Mouse (Mus musculus) midbrain, embryonic 15.5 days (tissue): ENCODE results near the gene Pycr1. TPM values are rescaled to one million over a fixed set of nuclear protein-coding genes. Genes with fewer than 3 reads are reported as not detected.
A peak's percentile ranks its signal among the peaks of the same experiment; 100 is the strongest.

Experiments used
- ATAC-seq: fragments of 200-750 bp; cut with Nextera tagmentation; replicated peaks from 2 replicates; pipeline ENCODE4 v1.8.0; 2017; ENCODE audit warnings: moderate TSS enrichment
- H3K27ac ChIP-seq: fragments of 300-500 bp; sonication (generic); 2 replicates; pipeline ENCODE4 v1.5.1; 2015; ENCODE audit warnings: mild to moderate bottlenecking, inconsistent platforms
- H3K27me3 ChIP-seq: fragments of 300-500 bp; sonication (generic); replicated peaks from 2 replicates; pipeline ENCODE4 v1.6.1; 2015; ENCODE audit warnings: inconsistent platforms
- H3K36me3 ChIP-seq: fragments of 300-500 bp; sonication (generic); replicated peaks from 2 replicates; pipeline ENCODE4 v1.6.1; 2015; ENCODE audit warnings: inconsistent platforms
- H3K4me1 ChIP-seq: fragments of 300-500 bp; sonication (generic); 2 replicates; pipeline ENCODE4 v1.6.1; 2015; ENCODE audit warnings: inconsistent platforms
- H3K4me2 ChIP-seq: fragments of 300-500 bp; sonication (generic); 2 replicates; pipeline ENCODE4 v1.6.1; 2015; ENCODE audit warnings: inconsistent platforms, mild to moderate bottlenecking, moderate library complexity
- H3K4me3 ChIP-seq: fragments of 300-500 bp; sonication (generic); 2 replicates; pipeline ENCODE4 v1.5.1; 2015; ENCODE audit warnings: mild to moderate bottlenecking, inconsistent platforms
- H3K9ac ChIP-seq: fragments of 300-500 bp; sonication (generic); 2 replicates; pipeline ENCODE4 v1.6.1; 2015; ENCODE audit warnings: mild to moderate bottlenecking, inconsistent platforms
- H3K9me3 ChIP-seq: fragments of 300-500 bp; sonication (generic); 2 replicates; pipeline ENCODE4 v1.6.1; 2016; ENCODE audit warnings: inconsistent platforms
- WGBS: fragments of 180-500 bp; shearing (Covaris S2); methylation state at CpG from one replicate; pipeline ENCODE4 v1.1.7; 2015; ENCODE audit warnings: mixed read lengths; 5-methylcytosine and 5-hydroxymethylcytosine counted together
- polyA plus RNA-seq: library from polyadenylated mRNA; unstranded; fragments of >200 nt; fragmentation: Nextera tagmentation; extraction: Ambion mirVana; gene quantifications from 2 replicates; pipeline ENCODE4 v1.2.1, GENCODE M21; 2015

The Pycr1 gene
- polyA plus RNA-seq, 1 experiment from 2014 or later: 21.2 TPM

- Histone ChIP-seq H3K9me3 (no peaks in the 10 kb centered on the region), H3K27ac (peak within 1 kb of the TSS; percentile 94), H3K4me2 (peak within 1 kb of the TSS; percentile 66), H3K4me3 (peak within 1 kb of the TSS; percentile 79), H3K9ac (peak within 1 kb of the TSS; percentile 67), H3K4me1 (peaks cover 17% of the 10 kb centered on the region), H3K36me3 (no peaks in the 10 kb centered on the region; the same call in 1 of the 2 replicates), H3K27me3 (no peaks in the 10 kb centered on the region)
- WGBS: under 1% methylated on average over 83 of the region's 83 CpGs
- peak; percentile 96 for ATAC-seq
Measured at GRCm38 (mm10) chr11:120672687-120673593, 29.4 kb upstream of the Pycr1 start, which contains the start of gene Aspscr1. TSS of gene Aspscr1 (plus strand) at chr11:120672973.

DNA sequence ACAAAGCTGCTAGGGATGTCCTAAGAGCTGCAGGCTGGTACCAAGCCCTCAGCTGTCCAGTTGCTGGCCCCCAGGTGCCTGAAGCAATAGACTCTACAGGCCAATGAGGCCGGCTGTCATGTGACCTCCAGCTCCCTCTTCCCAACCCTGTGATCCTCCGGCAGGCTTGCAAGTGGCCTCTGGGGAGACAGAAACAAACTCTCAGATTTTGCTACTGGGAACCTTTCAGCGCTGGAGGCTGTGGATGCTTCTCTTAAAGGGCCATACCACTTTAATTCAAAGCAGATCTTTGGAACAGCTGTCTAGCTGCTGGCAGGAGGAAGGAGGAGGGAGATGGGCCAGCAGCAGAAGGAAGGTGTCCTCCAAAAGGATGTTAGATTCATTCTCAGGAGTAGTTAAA, 23.0 kb upstream of the Pycr1 start:
- no peak overlapping the region for H3K4me2 ChIP-seq
- WGBS: 10% methylated on average over 3 of the region's 3 CpGs
- no peaks in the 10 kb centered on the region for H3K4me1 ChIP-seq
- H3K9ac ChIP-seq: no peak overlapping the region
- H3K36me3 ChIP-seq: no peaks in the 10 kb centered on the region
- no peaks in the 10 kb centered on the region for H3K9me3 ChIP-seq
- no peak for ATAC-seq
- H3K4me3 ChIP-seq: no peak overlapping the region
- peaks cover 29% of the 10 kb centered on the region for H3K27me3 ChIP-seq
- H3K27ac ChIP-seq: no peak overlapping the region

DNA sequence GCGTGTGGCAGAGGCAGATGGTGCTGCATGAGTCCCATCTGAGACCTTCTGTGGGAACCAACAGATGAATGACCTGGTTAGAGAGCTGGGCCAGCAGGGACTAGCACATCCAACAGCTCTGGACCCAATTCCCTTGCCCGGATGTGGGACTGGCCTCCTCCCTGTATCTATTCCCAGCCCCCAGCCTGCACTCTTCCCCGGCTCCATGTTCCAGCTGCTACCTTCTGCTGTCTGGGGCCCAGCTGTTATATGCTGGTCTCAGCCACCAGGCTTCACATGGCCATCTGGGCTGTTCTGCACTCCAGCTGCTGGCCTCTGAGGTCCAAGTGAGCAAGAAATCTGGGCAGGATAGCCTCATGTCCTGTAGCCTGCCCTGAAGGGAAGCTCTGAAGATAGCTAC, 21.8 kb upstream of the Pycr1 start:
- H3K27ac ChIP-seq: no peak overlapping the region
- peaks cover 11% of the 10 kb centered on the region for H3K4me1 ChIP-seq
- no peaks in the 10 kb centered on the region for H3K36me3 ChIP-seq
- no peaks in the 10 kb centered on the region for H3K9me3 ChIP-seq
- H3K4me2 ChIP-seq: no peak overlapping the region
- H3K27me3 ChIP-seq: peaks cover 41% of the 10 kb centered on the region
- no peak overlapping the region for H3K4me3 ChIP-seq
- H3K9ac ChIP-seq: no peak overlapping the region
- ATAC-seq: no peak
- 83% methylated on average over 3 of the region's 3 CpGs for WGBS

GRCm38 (mm10) chr11:120663714-120664113, 20.1 kb upstream of the Pycr1 start:
- ATAC-seq: no peak
- H3K4me1 ChIP-seq: peaks cover 22% of the 10 kb centered on the region
- H3K27ac ChIP-seq: no peak overlapping the region
- peaks cover 58% of the 10 kb centered on the region for H3K27me3 ChIP-seq
- H3K4me3 ChIP-seq: no peak overlapping the region
- 56% methylated on average over 5 of the region's 5 CpGs for WGBS
- no peak overlapping the region for H3K4me2 ChIP-seq
- H3K9me3 ChIP-seq: no peaks in the 10 kb centered on the region
- no peaks in the 10 kb centered on the region for H3K36me3 ChIP-seq
- no peak overlapping the region for H3K9ac ChIP-seq

DNA sequence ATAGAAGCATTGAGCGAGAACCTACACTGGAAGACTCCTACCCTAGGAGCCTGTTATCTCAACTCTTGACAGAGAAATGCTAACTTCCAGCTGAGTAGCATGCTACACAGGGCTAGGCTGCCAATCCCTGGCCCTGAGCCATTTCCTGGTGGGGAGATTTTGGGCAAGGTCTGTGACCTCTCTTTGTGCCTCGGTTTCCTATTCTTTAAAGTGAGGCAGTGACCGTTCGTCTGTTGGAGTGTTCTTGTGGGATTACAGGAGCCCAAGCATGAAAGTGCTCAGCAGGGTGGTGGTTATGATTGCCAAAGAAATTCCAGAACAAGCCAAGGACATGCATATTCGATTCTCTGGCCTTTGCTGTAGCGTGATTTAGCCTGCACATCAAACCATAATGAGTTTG, 19.2 kb upstream of the Pycr1 start:
- no peak overlapping the region for H3K9ac ChIP-seq
- no peak overlapping the region for H3K27ac ChIP-seq
- peaks cover 67% of the 10 kb centered on the region for H3K27me3 ChIP-seq
- no peak for ATAC-seq
- no peak overlapping the region for H3K4me2 ChIP-seq
- H3K4me1 ChIP-seq: peaks cover 22% of the 10 kb centered on the region
- WGBS: 22% methylated on average over 6 of the region's 6 CpGs
- no peaks in the 10 kb centered on the region for H3K9me3 ChIP-seq
- no peaks in the 10 kb centered on the region for H3K36me3 ChIP-seq
- H3K4me3 ChIP-seq: no peak overlapping the region

- H3K4me1 ChIP-seq: peaks cover 22% of the 10 kb centered on the region
- H3K9me3 ChIP-seq: no peaks in the 10 kb centered on the region
- H3K4me2 ChIP-seq: peak within 1 kb of the TSS; percentile 49
- peaks cover 84% of the 10 kb centered on the region for H3K27me3 ChIP-seq
- H3K9ac ChIP-seq: no peak within 1 kb of the TSS
- 1% methylated on average over 35 of the region's 35 CpGs for WGBS
- no peak for ATAC-seq
- no peaks in the 10 kb centered on the region for H3K36me3 ChIP-seq
- H3K4me3 ChIP-seq: peak within 1 kb of the TSS; percentile 34
- H3K27ac ChIP-seq: no peak within 1 kb of the TSS
Measured at GRCm38 (mm10) chr11:120661076-120661460, 17.5 kb upstream of the Pycr1 start, which contains the start of gene Notum. TSS of gene Notum (minus strand) at chr11:120661175.

GRCm38 (mm10) chr11:120660301-120661075, 16.9 kb upstream of the Pycr1 start:
- Histone ChIP-seq H3K4me2 (peak overlapping the region; percentile 49), H3K9me3 (no peaks in the 10 kb centered on the region), H3K4me1 (peaks cover 22% of the 10 kb centered on the region), H3K27ac (no peak overlapping the region), H3K27me3 (peaks cover 84% of the 10 kb centered on the region), H3K4me3 (peak overlapping the region; percentile 34), H3K9ac (no peak overlapping the region), H3K36me3 (no peaks in the 10 kb centered on the region)
- no peak for ATAC-seq
- under 1% methylated on average over 80 of the region's 95 CpGs for WGBS

DNA sequence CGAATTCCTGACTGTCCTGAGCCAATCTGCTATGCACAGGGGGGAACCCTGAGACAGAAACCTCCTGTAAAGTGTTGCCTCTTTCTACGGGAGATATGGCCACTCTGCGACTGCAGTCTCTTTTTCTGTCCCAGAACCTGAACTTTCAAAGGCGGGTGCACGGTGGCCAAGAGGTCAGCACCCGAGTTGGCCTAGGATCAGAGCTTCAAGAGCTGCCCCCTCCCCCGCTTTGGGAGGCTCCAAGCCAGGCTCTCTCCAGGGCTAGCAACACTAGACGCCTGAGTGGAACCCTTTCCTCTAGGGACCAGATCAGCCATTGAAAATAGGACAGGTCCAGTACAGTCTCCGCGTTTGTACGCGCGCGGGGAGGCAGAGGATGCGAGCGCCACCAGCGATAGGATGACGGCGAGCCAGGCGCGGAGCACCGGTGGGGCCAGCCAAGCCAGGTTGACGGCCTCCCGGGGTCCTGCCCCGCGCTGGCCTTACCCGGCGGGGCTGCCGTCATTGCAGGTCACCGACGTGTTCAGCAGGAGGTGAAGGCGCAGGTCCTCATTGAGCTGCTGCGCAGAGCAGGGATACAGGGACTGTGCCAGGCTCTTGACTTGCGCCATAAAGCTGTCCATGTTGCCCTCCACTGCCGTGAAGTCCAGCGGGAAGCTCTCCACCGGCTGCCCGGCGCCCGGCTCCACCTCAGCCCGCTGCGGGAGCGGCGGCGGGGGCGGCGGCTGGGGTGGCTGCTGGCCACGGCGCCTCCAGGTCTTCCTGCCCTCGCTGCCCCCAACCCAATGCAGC, 16.1 kb upstream of the Pycr1 start:
- peaks cover 83% of the 10 kb centered on the region for H3K27me3 ChIP-seq
- peak overlapping the region; percentile 34 for H3K4me3 ChIP-seq
- 3% methylated on average over 50 of the region's 50 CpGs for WGBS
- H3K36me3 ChIP-seq: no peaks in the 10 kb centered on the region
- H3K9ac ChIP-seq: no peak overlapping the region
- ATAC-seq: no peak
- H3K4me2 ChIP-seq: peak overlapping the region; percentile 49
- H3K9me3 ChIP-seq: no peaks in the 10 kb centered on the region
- no peak overlapping the region for H3K27ac ChIP-seq
- peaks cover 22% of the 10 kb centered on the region for H3K4me1 ChIP-seq

DNA sequence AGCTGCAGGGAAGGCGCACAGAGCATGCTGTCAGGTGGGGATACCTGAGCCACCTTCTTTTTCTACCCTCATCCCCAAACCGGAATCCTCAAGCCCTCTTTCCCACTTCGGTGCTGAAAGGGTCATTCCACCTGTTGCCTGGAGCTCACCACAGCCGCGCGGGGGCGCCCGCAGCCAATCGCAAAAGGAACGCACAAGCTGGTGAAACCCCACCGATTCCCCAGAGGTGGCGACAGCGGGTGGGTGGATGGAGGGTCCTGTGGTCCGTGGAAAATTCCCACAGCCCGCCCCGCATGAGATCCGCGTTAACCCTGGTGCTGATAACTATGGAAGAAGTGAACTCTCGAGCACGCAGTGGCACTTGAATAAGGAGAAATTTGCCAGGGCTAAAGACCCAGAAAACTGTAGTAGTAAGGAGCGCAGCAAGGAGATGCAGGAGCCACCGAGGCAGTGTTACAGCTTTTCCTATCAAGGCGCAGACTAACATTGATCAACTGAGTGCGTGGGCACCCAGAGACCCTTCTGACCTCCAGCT, 15.4 kb upstream of the Pycr1 start:
- no peak for ATAC-seq
- no peak overlapping the region for H3K4me3 ChIP-seq
- no peak overlapping the region for H3K4me2 ChIP-seq
- H3K9me3 ChIP-seq: no peaks in the 10 kb centered on the region
- no peak overlapping the region for H3K27ac ChIP-seq
- 2% methylated on average over 24 of the region's 24 CpGs for WGBS
- no peaks in the 10 kb centered on the region for H3K36me3 ChIP-seq
- H3K4me1 ChIP-seq: peaks cover 22% of the 10 kb centered on the region
- H3K27me3 ChIP-seq: peaks cover 81% of the 10 kb centered on the region
- H3K9ac ChIP-seq: no peak overlapping the region

- 88% methylated on average over 4 of the region's 4 CpGs for WGBS
Measured at GRCm38 (mm10) chr11:120657301-120657700, 13.7 kb upstream of the Pycr1 start.

GRCm38 (mm10) chr11:120654741-120655140, 11.2 kb upstream of the Pycr1 start:
- Histone ChIP-seq H3K27ac (no peak overlapping the region), H3K4me1 (peaks cover 5% of the 10 kb centered on the region), H3K9ac (no peak overlapping the region), H3K27me3 (peaks cover 39% of the 10 kb centered on the region), H3K4me3 (no peak overlapping the region), H3K4me2 (no peak overlapping the region), H3K36me3 (no peaks in the 10 kb centered on the region), H3K9me3 (no peaks in the 10 kb centered on the region)
- whole genome bisulfite sequencing: 69% methylated on average over 3 of the region's 3 CpGs
- no peak for ATAC-seq

More at GRCm38 (mm10) chr11:120657301-120657700, 13.7 kb upstream of the Pycr1 start:
- Histone ChIP-seq H3K4me1 (peaks cover 22% of the 10 kb centered on the region), H3K9me3 (no peaks in the 10 kb centered on the region), H3K4me3 (no peak overlapping the region), H3K9ac (no peak overlapping the region), H3K36me3 (no peaks in the 10 kb centered on the region), H3K27me3 (peaks cover 64% of the 10 kb centered on the region), H3K4me2 (no peak overlapping the region), H3K27ac (no peak overlapping the region)
- ATAC-seq: no peak
